Mouse (Mus musculus): Measurements from ENCODE around the gene Prss42.

DNA sequence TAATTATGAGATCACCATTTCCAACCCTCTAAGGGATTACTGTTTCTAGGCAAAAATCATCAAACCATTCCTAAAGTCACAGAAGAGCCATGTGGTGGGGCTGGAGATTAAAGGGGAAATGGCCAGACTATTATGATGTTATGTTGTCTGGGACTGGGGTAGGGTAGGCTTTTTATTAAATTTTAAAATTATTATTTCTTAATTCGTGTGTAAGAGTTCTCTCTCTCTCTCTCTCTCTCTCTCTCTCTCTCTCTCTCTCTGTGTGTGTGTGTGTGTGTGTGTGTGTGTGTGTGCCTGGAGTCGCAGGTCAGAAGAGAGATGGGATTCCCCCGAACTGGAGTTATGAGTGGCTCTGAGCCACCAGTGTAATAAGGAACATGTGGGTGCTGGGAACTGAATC is 28.4 kb downstream of the Prss42 start, which contains the start of gene Prss43:
- TF ChIP-seq MAX (IDR thresholded peaks at IDR 0.05) (no peak), CTCF (IDR thresholded peaks at IDR 0.05; ENCODE audit: control insufficient read depth, insufficient read depth, insufficient read length) (no peak)

Measured in C2C12 (cell line).